Mouse (Mus musculus) small intestine, adult 2 months (tissue): ENCODE data around the gene Agbl2.

Experiments used
- CTCF ChIP-seq: fragments of 200-500 bp; IDR thresholded peaks from 2 replicates; pipeline ENCODE4 v1.5.1; 2012; ENCODE audit warnings: low read depth, mild to moderate bottlenecking, control low read depth, inconsistent platforms, low read length, moderate library complexity, mixed read lengths; ENCODE audit not compliant: insufficient replicate concordance, insufficient read length; ENCODE audit errors: extremely low read depth
- POLR2A ChIP-seq: fragments of 200-500 bp; IDR thresholded peaks from 2 replicates; pipeline ENCODE4 v1.6.1; 2012; ENCODE audit warnings: low read depth, mild to moderate bottlenecking, control low read depth, inconsistent platforms, low read length, moderate library complexity

DNA sequence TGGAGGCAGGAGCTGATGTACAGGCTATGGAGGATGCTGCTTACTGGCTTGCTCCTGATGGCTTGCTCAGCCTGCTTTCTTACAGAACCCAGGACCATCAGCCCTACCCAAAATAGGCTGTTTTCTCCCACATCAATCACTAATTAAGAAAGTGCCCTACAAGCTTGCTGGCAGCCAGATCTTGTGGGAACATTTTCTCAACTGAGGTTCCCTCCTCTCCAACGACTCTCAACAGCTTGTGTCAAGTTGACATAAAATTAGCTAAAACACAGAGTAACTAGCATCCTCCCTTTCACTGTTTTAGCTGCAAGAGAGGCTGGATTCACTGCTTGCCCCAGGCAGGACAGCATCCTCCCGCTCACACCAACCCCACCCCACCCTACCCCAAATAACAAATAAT, 99.3 kb downstream of the Agbl2 start:
- TF ChIP-seq CTCF (no peak), POLR2A (no peak)
